Comparison of ENCODE assay signal across 8 mouse cellular contexts in the genomic region with DNA sequence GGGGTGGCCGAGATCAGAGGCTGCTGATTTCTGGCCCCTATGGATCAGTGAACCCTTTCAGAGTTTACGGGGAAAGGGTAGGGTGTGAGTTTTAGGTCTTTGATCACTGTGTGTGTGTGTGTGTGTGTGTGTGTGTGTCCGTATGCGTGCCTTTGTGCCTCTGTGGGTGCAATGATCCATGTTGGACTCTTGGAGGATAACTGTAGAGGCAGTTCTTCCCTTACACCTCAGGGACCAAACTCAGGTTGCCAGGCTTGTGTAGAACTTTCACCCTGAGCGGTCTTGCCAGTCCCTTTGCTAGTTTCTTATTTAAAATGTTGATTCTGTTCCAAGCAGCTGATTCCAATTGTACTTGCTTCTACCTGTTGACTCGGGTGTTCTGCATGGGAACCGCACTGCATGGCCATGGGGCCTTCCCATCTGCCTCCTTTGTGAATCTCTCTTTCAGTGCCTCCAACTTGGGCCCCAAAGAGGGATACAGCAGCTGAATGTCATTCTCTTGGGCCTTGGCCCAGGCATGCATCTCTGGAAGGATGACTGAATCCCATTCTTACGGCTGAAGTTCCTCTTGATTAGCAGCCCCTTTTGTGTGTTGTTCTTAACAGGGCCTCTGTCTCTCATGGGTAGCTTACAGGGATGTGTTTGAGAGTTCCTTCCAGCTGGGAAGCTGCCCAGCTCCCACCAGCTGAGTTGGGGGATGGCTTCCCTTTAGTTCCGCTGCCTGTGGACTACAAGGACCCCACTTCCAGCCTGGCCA.
DNase-seq lines count a peak whose midpoint lies in the region; ATAC-seq and TF ChIP-seq lines count a peak whose summit lies in the region.

No protein-coding gene starts in this region.

- no peaks in the 10 kb centered on the region for H3K9me3 ChIP-seq in forebrain, embryonic 16.5 days (ENCODE audit: control insufficient read depth, low read length)
- H3K9me3 ChIP-seq in kidney, embryonic 14.5 days (ENCODE audit: control insufficient read depth, low read length), result no peaks in the 10 kb centered on the region
- no peaks in the 10 kb centered on the region for H3K9me3 ChIP-seq in neural tube, embryonic 14.5 days (ENCODE audit: control insufficient read depth, low read length)
- no peaks in the 10 kb centered on the region for H3K9me3 ChIP-seq in liver, postnatal 0 days (ENCODE audit: low read length)

- no peak overlapping the region for H3K4me2 ChIP-seq in forebrain, embryonic 16.5 days (ENCODE audit: low read length)
- H3K4me2 ChIP-seq in kidney, embryonic 14.5 days (replicated peaks; ENCODE audit: low read depth, low read length), result no peak overlapping the region
- H3K4me2 ChIP-seq in neural tube, embryonic 14.5 days (ENCODE audit: low read depth, low read length), result no peak overlapping the region
- no peak overlapping the region for H3K4me2 ChIP-seq in liver, postnatal 0 days (ENCODE audit: low read depth, low read length)

- no peaks in the 10 kb centered on the region for H3K27me3 ChIP-seq in forebrain, embryonic 16.5 days (replicated peaks; ENCODE audit: control insufficient read depth, insufficient read depth, low read length)
- H3K27me3 ChIP-seq in kidney, embryonic 14.5 days (ENCODE audit: control insufficient read depth, insufficient read depth, low read length), result no peaks in the 10 kb centered on the region
- H3K27me3 ChIP-seq in neural tube, embryonic 14.5 days (ENCODE audit: control insufficient read depth, insufficient read depth, low read length), result no peaks in the 10 kb centered on the region
- no peaks in the 10 kb centered on the region for H3K27me3 ChIP-seq in liver, postnatal 0 days (ENCODE audit: insufficient read depth, low read length)

- H3K4me3 ChIP-seq in forebrain, embryonic 16.5 days (replicated peaks; ENCODE audit: low read length), result no peak overlapping the region
- H3K4me3 ChIP-seq in kidney, embryonic 14.5 days (ENCODE audit: low read length), result no peak overlapping the region
- H3K4me3 ChIP-seq in neural tube, embryonic 14.5 days (ENCODE audit: low read depth, low read length), result no peak overlapping the region
- H3K4me3 ChIP-seq in liver, postnatal 0 days (ENCODE audit: low read depth, low read length), result no peak overlapping the region

- no peak for TF ChIP-seq EP300 in liver, postnatal 0 days (IDR thresholded peaks at IDR 0.05; ENCODE audit: low read depth)

- peak; percentile 11 to 29 for DNase-seq in left cerebral cortex, adult 9 months (ENCODE audit: low spot score in 2 of 2)
- no peak for DNase-seq in left cerebral cortex, adult 18-20 months (ENCODE audit: low spot score in 2 of 2)
- DNase-seq in urinary bladder, postnatal 4 days (ENCODE audit: low spot score in 2 of 2), result no peak
- no peak for DNase-seq in urinary bladder, postnatal 14 days (ENCODE audit: low spot score)
- DNase-seq in liver, postnatal 0 days, result no peak

- no peaks in the 10 kb centered on the region for H3K36me3 ChIP-seq in forebrain, embryonic 16.5 days (ENCODE audit: control insufficient read depth, insufficient read depth)
- no peaks in the 10 kb centered on the region for H3K36me3 ChIP-seq in kidney, embryonic 14.5 days (ENCODE audit: control insufficient read depth, insufficient read depth, low read length)
- no peaks in the 10 kb centered on the region for H3K36me3 ChIP-seq in neural tube, embryonic 14.5 days (ENCODE audit: control insufficient read depth, insufficient read depth, low read length)
- no peaks in the 10 kb centered on the region for H3K36me3 ChIP-seq in liver, postnatal 0 days (replicated peaks; ENCODE audit: insufficient read depth, low read length)

- 52% methylated on average over 9 of the region's 9 CpGs for WGBS in forebrain, embryonic 16.5 days
- WGBS in kidney, embryonic 14.5 days, result 57% methylated on average over 9 of the region's 9 CpGs
- 65% methylated on average over 9 of the region's 9 CpGs for WGBS in neural tube, embryonic 14.5 days
- WGBS in liver, postnatal 0 days (ENCODE audit: insufficient replicate concordance), result 88% methylated on average over 9 of the region's 9 CpGs

- TF ChIP-seq CTCF in liver, postnatal 0 days (IDR thresholded peaks at IDR 0.05; ENCODE audit: low read depth), result no peak

- ATAC-seq in forebrain, embryonic 16.5 days, result peak; percentile 81
- ATAC-seq in kidney, embryonic 14.5 days (ENCODE audit: low FRiP score, low TSS enrichment), result no peak
- peak; percentile 56; the same call in 1 of the 2 replicates for ATAC-seq in neural tube, embryonic 14.5 days (ENCODE audit: low read depth)
- ATAC-seq in liver, postnatal 0 days, result no peak

- no peak overlapping the region for H3K9ac ChIP-seq in forebrain, embryonic 16.5 days (replicated peaks; ENCODE audit: low read depth, low read length)
- H3K9ac ChIP-seq in kidney, embryonic 14.5 days (ENCODE audit: low read depth, low read length), result no peak overlapping the region
- H3K9ac ChIP-seq in neural tube, embryonic 14.5 days (replicated peaks; ENCODE audit: low read depth, low read length), result no peak overlapping the region
- H3K9ac ChIP-seq in liver, postnatal 0 days (replicated peaks), result no peak overlapping the region

- H3K4me1 ChIP-seq in forebrain, embryonic 16.5 days (replicated peaks; ENCODE audit: control insufficient read depth, insufficient read depth, low read length), result peaks cover 22% of the 10 kb centered on the region
- H3K4me1 ChIP-seq in kidney, embryonic 14.5 days (ENCODE audit: control insufficient read depth, insufficient read depth, low read length), result peaks cover 24% of the 10 kb centered on the region
- peaks cover 3% of the 10 kb centered on the region; the same call in 1 of the 2 replicates for H3K4me1 ChIP-seq in neural tube, embryonic 14.5 days (ENCODE audit: control insufficient read depth, insufficient read depth, low read length)
- peaks cover 17% of the 10 kb centered on the region for H3K4me1 ChIP-seq in liver, postnatal 0 days (ENCODE audit: insufficient read depth)

- H3K27ac ChIP-seq in forebrain, embryonic 16.5 days (ENCODE audit: low read length), result peak overlapping the region; percentile 49
- H3K27ac ChIP-seq in kidney, embryonic 14.5 days (ENCODE audit: low read depth, low read length), result peak overlapping the region; percentile 14; the same call in 1 of the 2 replicates
- H3K27ac ChIP-seq in neural tube, embryonic 14.5 days (ENCODE audit: low read depth, low read length), result peak overlapping the region; percentile 10; the same call in 1 of the 2 replicates
- no peak overlapping the region; the same call in 1 of the 2 replicates for H3K27ac ChIP-seq in liver, postnatal 0 days (ENCODE audit: low read depth)

Comparison
In these comparisons a context has a peak if more than half of its experiments do, and no peak if none do; other contexts are left out.
1. DNase-seq: peak in left cerebral cortex, adult 9 months (2 of 2); none in left cerebral cortex, adult 18-20 months (0 of 2), urinary bladder, postnatal 4 days (0 of 2), urinary bladder, postnatal 14 days (single experiment) and liver, postnatal 0 days (single experiment).
2. ATAC-seq: peak in forebrain, embryonic 16.5 days (single experiment) and neural tube, embryonic 14.5 days (single experiment); none in kidney, embryonic 14.5 days (single experiment) and liver, postnatal 0 days (single experiment).